Mouse (Mus musculus) lung, adult 2 months (tissue): ENCODE measurements around the gene Apbb2. TPM values are rescaled to one million over a fixed set of nuclear protein-coding genes. Genes with fewer than 3 reads are reported as not detected.
"Not testable (repeated sequence)": the region's sequence is repeated elsewhere in the genome, so short reads cannot be mapped to it uniquely, and the experiment has no call there.

Experiments
- DNase-seq: peaks from one replicate; pipeline ENCODE4 v3.0.0; 2022
- H3K4me1 ChIP-seq: fragments of 200-500 bp; 2 replicates; pipeline ENCODE4 v1.6.1; 2011; ENCODE audit warnings: low read length; ENCODE audit not compliant: control insufficient read depth, insufficient read depth
- H3K4me3 ChIP-seq: fragments of 200-500 bp; replicated peaks from 2 replicates; pipeline ENCODE3; 2011; ENCODE audit warnings: low read depth, mild to moderate bottlenecking, control low read depth, low read length; ENCODE audit errors: extremely low read depth
- CTCF ChIP-seq: fragments of 200-500 bp; IDR thresholded peaks from 2 replicates; pipeline ENCODE4 v1.5.1; 2011; ENCODE audit warnings: mild to moderate bottlenecking, low read length, control low read depth; ENCODE audit not compliant: insufficient read depth
- POLR2A ChIP-seq: fragments of 200-500 bp; IDR thresholded peaks from 2 replicates; pipeline ENCODE4 v1.6.1; 2011; ENCODE audit warnings: low read depth, mild to moderate bottlenecking, control low read depth, low read length, borderline replicate concordance; ENCODE audit errors: extremely low read depth
- WGBS: fragments of 180-500 bp; shearing (Covaris S2); methylation state at CpG from one replicate; pipeline ENCODE4 v1.1.7; 2018; 5-methylcytosine and 5-hydroxymethylcytosine counted together
- polyA plus RNA-seq: library from polyadenylated mRNA; depleted of rRNA; stranded (reverse); fragments of >200 nt; gene quantifications from 2 replicates; pipeline ENCODE4 v1.2.3, GENCODE M21; 2012

Apbb2 gene
- polyA plus RNA-seq, 1 experiment, result 24.6 TPM

GRCm38 (mm10) chr5:66294952-66295351 is 323.6 kb downstream of the Apbb2 start:
- 89% methylated on average over 4 of the region's 4 CpGs for WGBS
- TF ChIP-seq CTCF, result no peak
- no peak for TF ChIP-seq POLR2A
- Histone ChIP-seq H3K4me3 (no peak overlapping the region), H3K4me1 (no peaks in the 10 kb centered on the region)
- no peak for DNase-seq

- H3K4me1 ChIP-seq, result no peaks in the 10 kb centered on the region
- 67% methylated on average over 11 of the region's 11 CpGs for WGBS
- DNase-seq, result no peak
- TF ChIP-seq CTCF (no peak), POLR2A (no peak)
- H3K4me3 ChIP-seq, result no peak overlapping the region
These were observed 324.4 kb downstream of the Apbb2 start for GRCm38 (mm10) chr5:66294106-66294625.

- TF ChIP-seq POLR2A (no peak), CTCF (no peak)
- H3K4me3 ChIP-seq, result no peak overlapping the region
- 79% methylated on average over 6 of the region's 6 CpGs for WGBS
- DNase-seq, result no peak
- no peaks in the 10 kb centered on the region for H3K4me1 ChIP-seq
These were observed 337.8 kb downstream of the Apbb2 start for GRCm38 (mm10) chr5:66280742-66281141.

GRCm38 (mm10) chr5:66279650-66280049 is 338.9 kb downstream of the Apbb2 start:
- 49% methylated on average over 2 of the region's 2 CpGs for WGBS
- no peaks in the 10 kb centered on the region for H3K4me1 ChIP-seq
- H3K4me3 ChIP-seq, result no peak overlapping the region

GRCm38 (mm10) chr5:66274417-66274816 is 344.2 kb downstream of the Apbb2 start:
- H3K4me3 ChIP-seq, result no peak overlapping the region
- 62% methylated on average over 3 of the region's 3 CpGs for WGBS
- no peaks in the 10 kb centered on the region for H3K4me1 ChIP-seq
- DNase-seq, result no peak
- TF ChIP-seq POLR2A (no peak), CTCF (no peak)

More at GRCm38 (mm10) chr5:66279650-66280049, 338.9 kb downstream of the Apbb2 start:
- TF ChIP-seq CTCF (no peak), POLR2A (no peak)
- DNase-seq, result no peak

GRCm38 (mm10) chr5:66271141-66271540 is 347.4 kb downstream of the Apbb2 start:
- Histone ChIP-seq H3K4me3 (no peak overlapping the region), H3K4me1 (no peaks in the 10 kb centered on the region)
- no peak for TF ChIP-seq POLR2A
- no peak for TF ChIP-seq CTCF
- WGBS, result 80% methylated on average over 2 of the region's 2 CpGs
- DNase-seq, result no peak

GRCm38 (mm10) chr5:66269616-66270015 is 349.0 kb downstream of the Apbb2 start:
- no peak overlapping the region for H3K4me3 ChIP-seq
- TF ChIP-seq POLR2A (no peak), CTCF (no peak)

GRCm38 (mm10) chr5:66263398-66263797 is 355.2 kb downstream of the Apbb2 start:
- H3K4me3 ChIP-seq, result no peak overlapping the region
- DNase-seq, result peak; percentile 29
- peaks cover 6% of the 10 kb centered on the region for H3K4me1 ChIP-seq
- peak; percentile 21; the same call in 1 of the 2 replicates for TF ChIP-seq CTCF
- TF ChIP-seq POLR2A, result no peak
- 35% methylated on average over 4 of the region's 4 CpGs for WGBS

More at GRCm38 (mm10) chr5:66269616-66270015, 349.0 kb downstream of the Apbb2 start:
- H3K4me1 ChIP-seq, result no peaks in the 10 kb centered on the region
- 58% methylated on average over 7 of the region's 7 CpGs for WGBS
- no peak for DNase-seq

GRCm38 (mm10) chr5:66262475-66262874 is 356.1 kb downstream of the Apbb2 start:
- TF ChIP-seq CTCF, result no peak
- 80% methylated on average over 2 of the region's 2 CpGs for WGBS

GRCm38 (mm10) chr5:66259756-66260448 is 358.7 kb downstream of the Apbb2 start, which contains the start of gene Nsun7:
Gene Nsun7, plus strand, starts transcription at chr5:66259897.
- peaks cover 6% of the 10 kb centered on the region for H3K4me1 ChIP-seq
- peak; percentile 88 for DNase-seq
- WGBS, result 2% methylated on average over 44 of the region's 44 CpGs
- no peak for TF ChIP-seq CTCF
- no peak for TF ChIP-seq POLR2A
- H3K4me3 ChIP-seq, result peak within 1 kb of the TSS; percentile 83

More at GRCm38 (mm10) chr5:66262475-66262874, 356.1 kb downstream of the Apbb2 start:
- peaks cover 6% of the 10 kb centered on the region for H3K4me1 ChIP-seq
- no peak for DNase-seq
- H3K4me3 ChIP-seq, result no peak overlapping the region

GRCm38 (mm10) chr5:66259431-66259755 is 359.2 kb downstream of the Apbb2 start:
- not testable (repeated sequence) for H3K4me3 ChIP-seq, DNase-seq, H3K4me1 ChIP-seq
- WGBS, result 6% methylated on average over 5 of the region's 5 CpGs
